Mouse (Mus musculus): Measurements from ENCODE around the gene Ears2.

Ears2 gene

DNA sequence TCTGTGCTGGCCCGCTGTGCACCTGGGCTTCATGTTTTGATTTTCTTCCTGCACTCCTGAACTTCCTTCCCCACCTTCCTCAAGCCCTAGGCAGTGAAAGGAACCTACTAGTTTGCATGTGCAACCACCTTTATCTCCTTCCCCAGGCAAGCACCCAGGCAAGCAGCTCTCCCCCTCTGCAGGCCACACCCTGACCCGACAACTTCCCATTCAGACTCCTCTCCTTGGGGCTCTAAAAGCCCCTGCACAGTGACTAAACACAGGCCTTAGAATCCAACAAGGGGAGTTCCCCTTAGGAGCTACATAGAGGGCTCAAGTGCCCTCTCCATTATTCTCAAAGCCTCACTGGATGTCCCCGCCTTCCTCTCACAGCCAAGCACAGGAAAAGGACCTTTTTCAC is 48.8 kb downstream of the Ears2 start:
- H3K36me3 ChIP-seq (ENCODE audit: control insufficient read depth, insufficient read depth, low read length, poor library complexity, severe bottlenecking): no peaks in the 10 kb centered on the region; the same call in 1 of the 2 replicates
- H3K27me3 ChIP-seq (ENCODE audit: control insufficient read depth, insufficient read depth, low read length, poor library complexity, severe bottlenecking): no peaks in the 10 kb centered on the region
- peak; percentile 83 for DNase-seq (ENCODE audit: low read depth, low spot score)

DNA sequence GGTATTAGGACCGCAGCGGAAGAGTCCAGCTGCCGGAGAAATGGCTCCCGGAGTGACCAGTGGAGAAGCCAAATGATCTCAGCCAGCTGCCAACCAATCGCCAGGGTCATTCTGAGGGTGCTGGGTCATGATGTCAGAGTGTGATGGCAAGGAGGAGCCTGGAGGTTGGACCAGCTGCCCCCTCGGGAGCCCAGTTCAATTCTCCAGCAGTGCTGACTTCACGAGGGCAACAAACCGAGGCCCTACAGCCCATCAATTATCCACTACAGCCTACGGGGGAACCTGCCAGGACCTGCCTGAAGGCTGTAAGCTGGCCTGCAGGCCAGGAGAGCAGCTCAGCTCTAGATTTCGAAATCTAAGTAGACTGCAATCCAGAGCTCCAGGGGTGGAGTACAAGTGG is 51.3 kb downstream of the Ears2 start:
- no peak for DNase-seq (ENCODE audit: low read depth, low spot score)
- Histone ChIP-seq H3K36me3 (ENCODE audit: control insufficient read depth, insufficient read depth, low read length, poor library complexity, severe bottlenecking) (peaks cover 1% of the 10 kb centered on the region), H3K27me3 (ENCODE audit: control insufficient read depth, insufficient read depth, low read length, poor library complexity, severe bottlenecking) (no peaks in the 10 kb centered on the region)

DNA sequence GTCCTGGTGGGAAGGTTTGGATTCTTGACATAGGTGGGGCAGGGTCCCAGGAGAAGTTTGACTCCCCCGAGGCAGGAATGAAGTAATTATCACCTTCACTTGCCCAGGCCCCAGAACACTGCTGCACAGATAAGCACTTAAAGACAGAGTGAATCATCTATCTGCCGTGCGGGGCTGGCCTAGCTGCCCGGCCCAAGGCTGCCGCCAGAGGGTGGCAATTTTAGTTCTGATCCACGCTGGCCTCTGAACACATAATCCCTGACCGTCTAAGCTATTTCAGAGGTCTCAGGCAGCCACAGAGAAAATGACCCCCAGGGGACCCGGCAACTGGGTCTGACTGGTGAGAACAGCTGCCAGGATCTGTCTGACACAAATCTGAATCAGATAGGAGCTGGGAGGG is 52.0 kb downstream of the Ears2 start:
- no peak for DNase-seq (ENCODE audit: low read depth, low spot score)
- Histone ChIP-seq H3K36me3 (ENCODE audit: control insufficient read depth, insufficient read depth, low read length, poor library complexity, severe bottlenecking) (peaks cover 3% of the 10 kb centered on the region), H3K27me3 (ENCODE audit: control insufficient read depth, insufficient read depth, low read length, poor library complexity, severe bottlenecking) (no peaks in the 10 kb centered on the region)

DNA sequence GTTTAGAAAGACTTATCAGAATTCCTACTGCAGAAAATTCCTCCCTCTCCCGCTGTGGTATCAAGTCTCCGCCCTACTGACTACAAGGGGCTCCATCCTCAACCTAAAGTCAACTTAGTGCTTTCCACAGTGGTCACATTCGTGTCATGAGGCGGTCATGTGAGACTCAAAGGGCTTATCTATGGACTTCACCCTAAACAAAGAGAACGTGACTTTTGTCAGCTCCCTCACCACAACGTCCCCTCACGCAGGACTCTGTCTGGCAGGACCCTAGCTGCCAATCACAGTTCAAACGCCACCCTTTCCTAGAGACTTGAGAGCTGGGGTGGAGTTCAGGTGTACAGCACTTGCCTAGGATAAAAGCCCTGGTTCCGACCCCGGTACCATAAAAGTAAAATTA is 54.1 kb downstream of the Ears2 start:
- no peak for DNase-seq (ENCODE audit: low read depth, low spot score)
- H3K27me3 ChIP-seq (ENCODE audit: control insufficient read depth, insufficient read depth, low read length, poor library complexity, severe bottlenecking): no peaks in the 10 kb centered on the region
- H3K36me3 ChIP-seq (ENCODE audit: control insufficient read depth, insufficient read depth, low read length, poor library complexity, severe bottlenecking): peaks cover 3% of the 10 kb centered on the region

DNA sequence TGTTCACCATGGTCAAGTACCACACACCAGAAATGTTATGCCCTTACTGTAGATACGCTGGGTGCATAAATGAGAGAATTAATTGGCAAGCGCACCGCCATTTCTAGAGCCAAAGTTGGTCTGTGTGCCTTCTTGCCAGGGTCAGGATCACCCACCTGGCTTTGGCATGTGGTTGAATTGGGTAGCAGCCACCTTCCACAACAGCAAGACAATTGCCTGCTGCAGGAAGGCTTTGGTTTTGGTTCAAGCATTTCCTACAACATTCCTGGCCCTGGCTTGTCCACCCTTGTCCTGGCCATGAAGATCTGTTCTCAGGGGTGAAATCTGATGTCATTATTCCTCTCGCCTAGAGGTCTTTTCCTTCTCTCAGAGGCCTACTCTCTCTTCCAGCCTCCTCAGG is 54.7 kb downstream of the Ears2 start:
- Histone ChIP-seq H3K27me3 (ENCODE audit: control insufficient read depth, insufficient read depth, low read length, poor library complexity, severe bottlenecking) (no peaks in the 10 kb centered on the region), H3K36me3 (ENCODE audit: control insufficient read depth, insufficient read depth, low read length, poor library complexity, severe bottlenecking) (peaks cover 5% of the 10 kb centered on the region)
- no peak for DNase-seq (ENCODE audit: low read depth, low spot score)

DNA sequence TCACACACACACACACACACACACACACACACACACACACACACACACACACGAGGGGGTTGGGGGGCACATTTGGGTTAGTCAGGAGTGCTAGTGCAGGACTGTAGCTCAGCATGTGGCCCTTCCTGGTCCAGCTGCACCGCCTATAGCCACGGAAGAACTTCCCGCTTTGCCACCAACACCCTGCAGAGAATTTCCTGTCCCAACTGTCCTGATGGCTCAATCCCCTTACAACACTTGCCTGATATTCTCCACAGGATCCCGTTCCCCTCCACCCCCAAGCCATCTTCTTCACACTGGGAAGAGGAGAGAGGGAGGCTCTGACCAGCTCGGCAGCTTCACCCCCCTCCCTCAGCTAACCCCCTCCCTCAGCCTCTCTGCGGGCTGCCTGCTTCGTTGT is 66.7 kb downstream of the Ears2 start:
- no peaks in the 10 kb centered on the region for H3K27me3 ChIP-seq (ENCODE audit: control insufficient read depth, insufficient read depth, low read length, poor library complexity, severe bottlenecking)
- peaks cover 28% of the 10 kb centered on the region for H3K36me3 ChIP-seq (ENCODE audit: control insufficient read depth, insufficient read depth, low read length, poor library complexity, severe bottlenecking)
- DNase-seq (ENCODE audit: low read depth, low spot score): no peak

DNA sequence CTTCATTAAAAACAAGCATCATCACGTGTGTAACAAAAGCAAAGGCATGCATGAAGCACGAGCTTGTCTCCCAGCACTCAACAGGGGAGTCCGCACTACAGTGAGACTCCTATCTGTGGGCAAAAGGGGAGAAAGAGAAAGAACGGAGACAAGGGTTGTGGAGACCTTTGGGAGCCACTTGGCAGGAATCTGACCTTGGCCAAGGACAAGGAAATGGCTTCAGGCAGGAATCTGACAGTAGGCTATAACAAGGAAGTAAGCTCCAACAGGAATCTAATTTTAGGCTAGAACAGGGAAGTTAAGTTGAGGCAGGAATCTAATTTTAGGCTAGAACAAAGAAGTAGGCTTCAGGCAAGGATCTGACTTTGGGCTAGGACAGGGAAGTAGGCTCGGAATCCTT is 71.1 kb downstream of the Ears2 start:
- no peak for DNase-seq (ENCODE audit: low read depth, low spot score)
- H3K27me3 ChIP-seq (ENCODE audit: control insufficient read depth, insufficient read depth, low read length, poor library complexity, severe bottlenecking): no peaks in the 10 kb centered on the region
- peaks cover 31% of the 10 kb centered on the region for H3K36me3 ChIP-seq (ENCODE audit: control insufficient read depth, insufficient read depth, low read length, poor library complexity, severe bottlenecking)

Measured in splenic B cell, adult 2 months (primary cell).